Mouse (Mus musculus): ENCODE results near the gene Apeh. TPM values are rescaled to one million over a fixed set of nuclear protein-coding genes. Genes with fewer than 3 reads are reported as not detected.
"Not testable (repeated sequence)": the region's sequence is repeated elsewhere in the genome, so short reads cannot be mapped to it uniquely, and the experiment has no call there.

The Apeh gene
- polyA plus RNA-seq, 1 experiment from 2014 or later = 48.7 TPM

- not testable (repeated sequence) for DNase-seq (ENCODE audit: low spot score); H3K9me3 ChIP-seq (ENCODE audit: control insufficient read depth, low read length); H3K27ac ChIP-seq; H3K4me2 ChIP-seq (replicated peaks); ATAC-seq (ENCODE audit: low FRiP score); H3K27me3 ChIP-seq (ENCODE audit: control insufficient read depth, insufficient read depth, low read length); H3K9ac ChIP-seq; H3K4me1 ChIP-seq (replicated peaks; ENCODE audit: control insufficient read depth, insufficient read depth, low read length); H3K4me3 ChIP-seq (replicated peaks; ENCODE audit: low read length)
- H3K36me3 ChIP-seq (replicated peaks; ENCODE audit: control insufficient read depth, insufficient read depth) = peaks cover 27% of the 10 kb centered on the region
- WGBS = 98% methylated on average over 3 of the region's 3 CpGs
Observed at GRCm38 (mm10) chr9:108135679-108136078, 41.3 kb upstream of the Apeh start.

DNA sequence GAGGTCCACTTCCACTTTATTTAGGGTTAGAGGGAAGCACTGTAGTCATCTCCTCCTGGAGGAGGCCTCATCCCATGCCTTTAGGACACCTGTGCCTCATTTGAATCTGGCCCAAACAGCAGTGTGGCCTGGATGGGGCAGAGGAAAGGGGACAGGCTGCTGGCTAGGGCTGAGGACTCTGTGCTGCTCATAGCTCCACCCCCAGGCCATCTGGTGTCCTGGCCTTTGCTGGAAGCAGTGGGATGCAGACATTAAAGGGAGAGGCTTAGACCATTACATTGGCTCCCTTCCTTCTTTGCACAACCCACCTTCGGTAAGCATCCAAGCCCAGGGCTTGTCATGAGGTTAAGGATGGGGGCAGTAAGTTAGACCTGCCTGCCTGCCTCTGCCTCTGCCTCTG, 39.1 kb upstream of the Apeh start:
- Histone ChIP-seq H3K36me3 (replicated peaks; ENCODE audit: control insufficient read depth, insufficient read depth) (peaks cover 27% of the 10 kb centered on the region), H3K4me2 (replicated peaks) (no peak overlapping the region), H3K27me3 (ENCODE audit: control insufficient read depth, insufficient read depth, low read length) (no peaks in the 10 kb centered on the region), H3K4me3 (replicated peaks; ENCODE audit: low read length) (no peak overlapping the region), H3K4me1 (replicated peaks; ENCODE audit: control insufficient read depth, insufficient read depth, low read length) (no peaks in the 10 kb centered on the region), H3K9me3 (ENCODE audit: control insufficient read depth, low read length) (no peaks in the 10 kb centered on the region), H3K27ac (no peak overlapping the region), H3K9ac (no peak overlapping the region)
- DNase-seq (ENCODE audit: low spot score) (no peak), ATAC-seq (ENCODE audit: low FRiP score) (no peak)
- 33% methylated on average over 1 of the region's 1 CpGs for WGBS

DNA sequence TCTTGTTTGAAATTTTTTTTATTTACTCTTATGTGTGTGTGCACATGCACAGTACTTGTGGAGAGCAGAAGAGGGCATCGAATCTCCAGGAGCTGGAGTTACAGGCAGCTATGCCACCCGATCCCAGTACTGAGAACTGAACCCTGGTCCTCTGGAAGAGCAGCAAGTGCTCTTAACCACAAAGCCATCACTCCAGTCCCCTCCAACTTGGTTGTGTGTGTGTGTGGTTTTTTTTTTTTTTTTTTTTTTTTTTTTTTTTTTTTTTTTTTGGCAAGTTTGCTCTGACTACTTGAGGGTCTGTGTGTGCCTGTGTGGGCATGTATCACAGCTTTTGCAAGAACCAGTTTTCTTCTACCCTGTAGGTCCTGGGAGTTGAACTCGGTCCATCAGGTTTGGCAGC, 38.0 kb upstream of the Apeh start:
- no peak overlapping the region for H3K9ac ChIP-seq
- WGBS = 92% methylated on average over 3 of the region's 3 CpGs
- no peak overlapping the region for H3K27ac ChIP-seq
- no peaks in the 10 kb centered on the region for H3K4me1 ChIP-seq (replicated peaks; ENCODE audit: control insufficient read depth, insufficient read depth, low read length)
- DNase-seq (ENCODE audit: low spot score) = no peak
- no peaks in the 10 kb centered on the region for H3K9me3 ChIP-seq (ENCODE audit: control insufficient read depth, low read length)
- no peak overlapping the region for H3K4me3 ChIP-seq (replicated peaks; ENCODE audit: low read length)
- peaks cover 19% of the 10 kb centered on the region for H3K36me3 ChIP-seq (replicated peaks; ENCODE audit: control insufficient read depth, insufficient read depth)
- no peak for ATAC-seq (ENCODE audit: low FRiP score)
- no peak overlapping the region for H3K4me2 ChIP-seq (replicated peaks)
- no peaks in the 10 kb centered on the region for H3K27me3 ChIP-seq (ENCODE audit: control insufficient read depth, insufficient read depth, low read length)

GRCm38 (mm10) chr9:108131502-108131901, 37.1 kb upstream of the Apeh start:
- peaks cover 12% of the 10 kb centered on the region; the same call in 1 of the 2 replicates for H3K36me3 ChIP-seq (replicated peaks; ENCODE audit: control insufficient read depth, insufficient read depth)
- H3K9ac ChIP-seq = no peak overlapping the region
- no peaks in the 10 kb centered on the region for H3K27me3 ChIP-seq (ENCODE audit: control insufficient read depth, insufficient read depth, low read length)
- H3K4me2 ChIP-seq (replicated peaks) = no peak overlapping the region
- H3K27ac ChIP-seq = no peak overlapping the region
- 93% methylated on average over 5 of the region's 5 CpGs for WGBS
- H3K4me1 ChIP-seq (replicated peaks; ENCODE audit: control insufficient read depth, insufficient read depth, low read length) = no peaks in the 10 kb centered on the region
- no peak for DNase-seq (ENCODE audit: low spot score)
- no peak for ATAC-seq (ENCODE audit: low FRiP score)
- H3K4me3 ChIP-seq (replicated peaks; ENCODE audit: low read length) = no peak overlapping the region
- H3K9me3 ChIP-seq (ENCODE audit: control insufficient read depth, low read length) = no peaks in the 10 kb centered on the region

DNA sequence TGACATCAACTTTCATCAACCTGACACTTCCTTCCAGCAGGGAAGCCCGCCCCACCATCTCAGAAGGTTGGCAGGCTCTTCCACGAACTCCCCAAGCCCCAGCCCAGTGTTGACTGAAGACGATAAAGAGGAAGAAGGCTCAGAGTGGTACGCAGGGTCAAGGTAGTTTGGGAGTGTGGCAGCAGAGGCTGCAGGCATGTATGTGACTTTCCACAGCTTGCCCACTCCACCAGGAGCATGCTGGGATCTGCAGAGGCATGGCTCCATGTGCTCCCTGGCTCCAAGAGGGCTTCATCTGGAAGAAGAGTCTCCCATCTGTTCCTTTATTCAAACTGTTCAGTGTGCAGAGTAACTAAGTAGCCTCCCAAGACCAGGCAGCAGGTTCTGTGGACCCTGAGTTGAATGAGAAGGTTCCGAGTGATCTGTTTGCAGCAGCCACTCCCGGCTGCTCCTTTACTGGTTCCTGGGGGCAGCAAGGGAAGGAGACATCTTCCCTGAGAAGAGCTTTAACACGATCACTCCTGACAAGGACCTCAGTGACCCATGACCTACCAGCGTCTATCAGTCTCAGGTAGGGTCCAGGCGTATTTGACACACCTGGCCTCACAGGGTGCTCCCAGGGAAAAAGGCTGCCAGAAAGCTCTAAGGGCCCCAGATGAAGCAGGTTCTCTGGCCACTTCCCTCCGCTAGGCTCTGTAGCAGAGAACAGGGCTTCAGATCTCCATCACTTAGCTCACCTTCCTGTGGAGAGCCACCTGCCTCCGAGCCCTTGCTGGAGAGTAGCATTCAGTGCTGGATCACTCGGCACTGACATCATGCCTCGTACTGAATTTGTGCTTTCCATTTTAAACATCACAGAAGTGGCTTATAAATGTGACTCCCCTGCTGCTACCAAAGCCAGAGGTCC, 34.9 kb upstream of the Apeh start:
- H3K4me2 ChIP-seq (replicated peaks) = no peak overlapping the region
- no peak overlapping the region for H3K27ac ChIP-seq
- H3K4me1 ChIP-seq (replicated peaks; ENCODE audit: control insufficient read depth, insufficient read depth, low read length) = no peaks in the 10 kb centered on the region
- DNase-seq (ENCODE audit: low spot score) = no peak
- peaks cover 23% of the 10 kb centered on the region for H3K36me3 ChIP-seq (replicated peaks; ENCODE audit: control insufficient read depth, insufficient read depth)
- no peaks in the 10 kb centered on the region for H3K27me3 ChIP-seq (ENCODE audit: control insufficient read depth, insufficient read depth, low read length)
- 86% methylated on average over 13 of the region's 13 CpGs for WGBS
- no peak overlapping the region for H3K4me3 ChIP-seq (replicated peaks; ENCODE audit: low read length)
- H3K9me3 ChIP-seq (ENCODE audit: control insufficient read depth, low read length) = no peaks in the 10 kb centered on the region
- ATAC-seq (ENCODE audit: low FRiP score) = no peak
- no peak overlapping the region for H3K9ac ChIP-seq

DNA sequence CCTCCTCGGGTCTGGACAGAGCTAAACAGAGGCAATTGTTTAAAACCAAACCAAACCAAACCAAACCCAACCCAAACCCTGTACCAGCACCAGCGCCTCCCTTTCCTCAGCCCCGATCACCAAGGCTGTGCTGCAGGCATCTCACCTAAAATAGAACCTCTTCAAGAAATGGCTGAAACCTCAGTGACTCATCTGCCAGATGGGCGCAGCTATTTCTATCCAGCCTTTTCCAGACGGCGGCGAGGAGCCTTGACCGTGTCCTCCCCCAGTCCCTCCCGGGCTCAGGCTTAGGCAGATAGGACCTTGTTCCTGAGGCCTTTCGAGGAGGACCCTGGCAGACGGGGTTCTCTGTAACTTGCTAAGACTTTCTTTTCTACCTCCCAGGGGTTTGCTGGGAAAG, 33.8 kb upstream of the Apeh start:
- 89% methylated on average over 11 of the region's 11 CpGs for WGBS
- no peaks in the 10 kb centered on the region for H3K4me1 ChIP-seq (replicated peaks; ENCODE audit: control insufficient read depth, insufficient read depth, low read length)

DNA sequence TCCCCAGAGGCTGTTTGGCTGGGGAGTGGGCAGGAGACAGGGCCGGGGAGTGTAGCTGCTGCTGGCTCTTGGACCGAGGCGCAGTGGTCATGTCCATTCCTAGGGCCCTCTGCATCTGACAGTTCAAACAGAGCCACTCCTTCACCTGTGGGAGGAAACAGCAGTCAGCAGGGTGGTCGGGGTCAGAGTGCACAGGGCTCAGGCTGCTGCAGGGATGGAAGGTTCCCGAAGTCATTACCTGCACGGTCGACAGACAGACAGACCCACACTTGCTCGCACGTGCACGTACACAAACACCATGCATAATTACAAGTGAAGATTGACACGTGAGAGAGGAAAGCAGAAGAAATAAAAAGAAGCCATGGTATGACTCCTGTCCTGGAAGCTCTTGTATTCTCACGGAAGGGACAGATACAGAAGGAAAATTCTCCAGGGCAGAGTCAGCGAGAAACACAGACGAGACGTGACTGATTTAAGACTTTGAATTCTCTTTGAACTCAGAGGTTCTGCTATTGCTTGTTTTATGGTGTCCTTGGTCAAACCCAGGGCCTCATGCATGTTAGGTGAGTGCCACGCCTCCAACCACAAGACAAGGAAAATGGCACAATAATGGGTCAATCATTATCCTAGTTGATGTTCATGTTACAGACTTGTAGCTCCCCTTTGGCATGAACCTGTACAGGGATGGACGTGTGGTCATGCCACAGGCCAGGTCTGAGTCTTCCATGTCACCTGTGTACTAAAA, 32.2 kb upstream of the Apeh start:
- Histone ChIP-seq H3K4me2 (replicated peaks) (no peak overlapping the region), H3K9ac (no peak overlapping the region), H3K27ac (no peak overlapping the region), H3K27me3 (ENCODE audit: control insufficient read depth, insufficient read depth, low read length) (no peaks in the 10 kb centered on the region), H3K4me3 (replicated peaks; ENCODE audit: low read length) (no peak overlapping the region), H3K36me3 (replicated peaks; ENCODE audit: control insufficient read depth, insufficient read depth) (peaks cover 32% of the 10 kb centered on the region), H3K9me3 (ENCODE audit: control insufficient read depth, low read length) (no peaks in the 10 kb centered on the region), H3K4me1 (replicated peaks; ENCODE audit: control insufficient read depth, insufficient read depth, low read length) (no peaks in the 10 kb centered on the region)
- WGBS = 87% methylated on average over 17 of the region's 17 CpGs
- DNase-seq (ENCODE audit: low spot score) (no peak), ATAC-seq (ENCODE audit: low FRiP score) (no peak)

More for the DNA sequence above, 33.8 kb upstream of the Apeh start:
- ATAC-seq (ENCODE audit: low FRiP score) (no peak), DNase-seq (ENCODE audit: low spot score) (no peak)
- peaks cover 23% of the 10 kb centered on the region for H3K36me3 ChIP-seq (replicated peaks; ENCODE audit: control insufficient read depth, insufficient read depth)
- H3K4me2 ChIP-seq (replicated peaks) = no peak overlapping the region
- no peak overlapping the region for H3K27ac ChIP-seq
- H3K27me3 ChIP-seq (ENCODE audit: control insufficient read depth, insufficient read depth, low read length) = no peaks in the 10 kb centered on the region
- no peak overlapping the region for H3K9ac ChIP-seq
- H3K9me3 ChIP-seq (ENCODE audit: control insufficient read depth, low read length) = no peaks in the 10 kb centered on the region
- H3K4me3 ChIP-seq (replicated peaks; ENCODE audit: low read length) = no peak overlapping the region

DNA sequence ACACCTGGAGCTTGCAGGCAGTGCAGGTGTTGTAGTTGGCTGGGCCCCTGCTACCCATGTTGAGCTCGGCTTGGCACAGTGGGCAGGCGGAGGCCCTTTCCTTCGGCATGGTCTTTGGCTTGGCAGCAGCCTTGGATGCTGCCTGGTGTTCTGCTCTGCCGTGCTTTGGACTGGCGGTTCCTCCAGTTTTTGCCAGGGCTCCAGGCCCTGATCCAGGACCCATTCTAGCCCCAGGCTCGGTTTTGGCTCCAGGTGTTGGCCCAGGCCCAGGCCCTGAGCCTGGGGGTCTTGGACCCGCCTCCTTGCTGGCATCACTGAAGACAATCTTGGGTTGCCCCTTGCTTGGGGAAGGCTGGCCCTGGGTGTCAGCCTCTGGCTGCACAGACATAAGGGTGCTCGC, 31.3 kb upstream of the Apeh start:
- no peak overlapping the region for H3K9ac ChIP-seq
- no peak for ATAC-seq (ENCODE audit: low FRiP score)
- no peaks in the 10 kb centered on the region for H3K9me3 ChIP-seq (ENCODE audit: control insufficient read depth, low read length)
- no peaks in the 10 kb centered on the region for H3K27me3 ChIP-seq (ENCODE audit: control insufficient read depth, insufficient read depth, low read length)
- 88% methylated on average over 8 of the region's 8 CpGs for WGBS
- H3K4me1 ChIP-seq (replicated peaks; ENCODE audit: control insufficient read depth, insufficient read depth, low read length) = no peaks in the 10 kb centered on the region
- no peak overlapping the region for H3K4me3 ChIP-seq (replicated peaks; ENCODE audit: low read length)
- H3K27ac ChIP-seq = no peak overlapping the region
- peaks cover 40% of the 10 kb centered on the region for H3K36me3 ChIP-seq (replicated peaks; ENCODE audit: control insufficient read depth, insufficient read depth)
- no peak for DNase-seq (ENCODE audit: low spot score)
- no peak overlapping the region for H3K4me2 ChIP-seq (replicated peaks)

DNA sequence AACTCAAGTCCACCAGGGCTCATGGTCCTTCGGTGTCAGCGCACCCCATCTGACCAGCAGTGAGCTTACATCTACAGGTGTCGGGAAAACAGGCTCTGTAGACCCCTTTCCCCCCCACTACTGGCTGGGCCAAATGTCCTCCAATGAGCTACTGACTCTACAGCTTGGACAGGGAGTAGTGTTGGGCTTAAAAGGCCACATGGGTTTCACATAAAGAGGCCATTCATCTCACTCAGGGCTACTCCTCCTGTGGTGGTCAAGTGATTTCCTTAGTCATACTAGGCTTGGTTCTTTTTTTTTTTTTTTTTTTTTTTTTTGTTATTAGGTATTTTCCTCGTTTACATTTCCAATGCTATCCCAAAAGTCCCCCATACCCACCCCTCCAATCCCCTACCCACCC, 29.5 kb upstream of the Apeh start:
- no peak for DNase-seq (ENCODE audit: low spot score)
- 78% methylated on average over 4 of the region's 4 CpGs for WGBS
- H3K4me1 ChIP-seq (replicated peaks; ENCODE audit: control insufficient read depth, insufficient read depth, low read length) = no peaks in the 10 kb centered on the region
- no peak overlapping the region for H3K4me2 ChIP-seq (replicated peaks)
- H3K9me3 ChIP-seq (ENCODE audit: control insufficient read depth, low read length) = no peaks in the 10 kb centered on the region
- H3K9ac ChIP-seq = no peak overlapping the region
- no peak overlapping the region for H3K27ac ChIP-seq
- H3K4me3 ChIP-seq (replicated peaks; ENCODE audit: low read length) = no peak overlapping the region
- no peaks in the 10 kb centered on the region for H3K27me3 ChIP-seq (ENCODE audit: control insufficient read depth, insufficient read depth, low read length)
- ATAC-seq (ENCODE audit: low FRiP score) = no peak
- H3K36me3 ChIP-seq (replicated peaks; ENCODE audit: control insufficient read depth, insufficient read depth) = peaks cover 31% of the 10 kb centered on the region
